Mouse (Mus musculus) erythroblast, embryonic 14.5 days (primary cell): ENCODE data around the gene Sccpdh.

ENCODE experiments used
- GATA1 ChIP-seq: IDR thresholded peaks from 2 replicates; pipeline ENCODE4 v1.6.1; 2012; ENCODE audit warnings: low read length, inconsistent platforms, mixed read lengths
- TAL1 ChIP-seq: IDR thresholded peaks from 3 replicates; pipeline ENCODE4 v1.6.1; 2012; ENCODE audit warnings: low read length, inconsistent platforms, mixed read lengths

- no peak for TF ChIP-seq GATA1
- TF ChIP-seq TAL1 = no peak
Measured at GRCm38 (mm10) chr1:179629276-179629675, 38.7 kb upstream of the Sccpdh start.
